Mouse (Mus musculus) lung, postnatal 0 days (tissue): ENCODE results near the gene Tbcel. TPM values are rescaled to one million over a fixed set of nuclear protein-coding genes. Genes with fewer than 3 reads are reported as not detected.
A peak's percentile ranks its signal among the peaks of the same experiment; 100 is the strongest.

Experiments used
- ATAC-seq: fragments of 200-750 bp; cut with Nextera tagmentation; 2 replicates; pipeline ENCODE4 v1.8.0; 2017; ENCODE audit warnings: moderate library complexity
- DNase-seq: peaks from one replicate; pipeline ENCODE4 v3.0.0-alpha.2; 2016; ENCODE audit warnings: low spot score
- H3K27ac ChIP-seq: fragments of 300-500 bp; sonication (generic); 2 replicates; pipeline ENCODE4 v1.5.1; 2014; ENCODE audit warnings: antibody characterized with exemption, mild to moderate bottlenecking, low read length, mixed read lengths
- H3K27me3 ChIP-seq: fragments of 300-500 bp; sonication (generic); replicated peaks from 2 replicates; pipeline ENCODE4 v1.6.1; 2014; ENCODE audit warnings: low read length, mixed read lengths; ENCODE audit not compliant: insufficient read depth
- H3K36me3 ChIP-seq: fragments of 300-500 bp; sonication (generic); 2 replicates; pipeline ENCODE4 v1.6.1; 2014; ENCODE audit warnings: low read length, mixed read lengths; ENCODE audit not compliant: insufficient read depth
- H3K4me1 ChIP-seq: fragments of 300-500 bp; sonication (generic); 2 replicates; pipeline ENCODE4 v1.6.1; 2014; ENCODE audit warnings: antibody characterized with exemption, low read depth, low read length, mixed read lengths; ENCODE audit not compliant: insufficient read depth
- H3K4me2 ChIP-seq: fragments of 300-500 bp; sonication (generic); replicated peaks from 2 replicates; pipeline ENCODE4 v1.6.1; 2014; ENCODE audit warnings: low read depth, mild to moderate bottlenecking, low read length, moderate library complexity, mixed read lengths
- H3K4me3 ChIP-seq: fragments of 300-500 bp; sonication (generic); 2 replicates; pipeline ENCODE4 v1.5.1; 2014; ENCODE audit warnings: low read depth, low read length
- H3K9ac ChIP-seq: fragments of 300-500 bp; sonication (generic); replicated peaks from 2 replicates; pipeline ENCODE4 v1.6.1; 2014; ENCODE audit warnings: low read depth, mild to moderate bottlenecking
- H3K9me3 ChIP-seq: fragments of 300-500 bp; sonication (generic); 2 replicates; pipeline ENCODE4 v1.6.1; 2016; ENCODE audit warnings: low read length, mixed read lengths
- CTCF ChIP-seq: IDR thresholded peaks from 2 replicates; pipeline ENCODE4 v1.5.1; 2016; ENCODE audit warnings: antibody characterized with exemption, mild to moderate bottlenecking
- EP300 ChIP-seq: IDR thresholded peaks from 2 replicates; pipeline ENCODE4 v1.6.1; 2016; ENCODE audit warnings: antibody characterized with exemption, mild to moderate bottlenecking, control low read depth
- WGBS: fragments of 180-500 bp; shearing (Covaris S2); extraction: QIAGEN DNeasy Blood & Tissue Kit; methylation state at CpG from one replicate; pipeline ENCODE4 v1.1.7; 2014; 5-methylcytosine and 5-hydroxymethylcytosine counted together
- polyA plus RNA-seq: library from polyadenylated mRNA; unstranded; fragments of >200 nt; fragmentation: Nextera tagmentation; extraction: Ambion mirVana; gene quantifications from 2 replicates; pipeline ENCODE4 v1.2.1, GENCODE M21; 2015

Gene Tbcel
- polyA plus RNA-seq, 1 experiment from 2014 or later: 9.0 TPM

DNA sequence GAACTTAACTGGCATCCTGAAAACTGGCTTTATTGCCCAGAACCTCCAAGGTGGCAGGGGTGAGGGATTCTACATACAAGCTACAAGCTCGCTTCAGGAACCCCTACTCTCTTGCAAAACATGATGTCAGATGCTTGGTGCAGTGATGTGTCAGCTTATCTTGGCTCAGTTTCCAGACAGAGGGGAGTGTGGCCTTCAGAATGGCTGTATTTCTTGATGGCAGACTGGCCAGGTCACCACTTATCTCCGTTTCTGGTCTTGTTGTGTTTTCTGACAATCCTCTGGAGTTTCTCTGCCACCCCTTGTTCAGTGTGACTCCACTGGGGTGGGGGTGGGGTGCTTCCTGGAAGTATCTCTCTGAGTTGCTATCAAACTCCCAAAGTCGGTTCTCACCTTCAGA lies 24.3 kb upstream of the Tbcel start:
- Histone ChIP-seq H3K4me2 (no peak overlapping the region), H3K9me3 (no peaks in the 10 kb centered on the region), H3K9ac (no peak overlapping the region), H3K27me3 (no peaks in the 10 kb centered on the region), H3K4me1 (no peaks in the 10 kb centered on the region), H3K4me3 (no peak overlapping the region), H3K36me3 (no peaks in the 10 kb centered on the region), H3K27ac (no peak overlapping the region)
- 31% methylated on average over 3 of the region's 3 CpGs for WGBS
- TF ChIP-seq CTCF (no peak), EP300 (no peak)
- no peak for DNase-seq
- ATAC-seq: no peak

GRCm38 (mm10) chr9:42530221-42531152 lies 22.9 kb upstream of the Tbcel start:
- Histone ChIP-seq H3K4me3 (no peak overlapping the region), H3K4me1 (no peaks in the 10 kb centered on the region), H3K9ac (no peak overlapping the region), H3K36me3 (no peaks in the 10 kb centered on the region), H3K9me3 (no peaks in the 10 kb centered on the region), H3K27ac (no peak overlapping the region), H3K27me3 (no peaks in the 10 kb centered on the region), H3K4me2 (no peak overlapping the region)
- WGBS: 50% methylated on average over 7 of the region's 7 CpGs
- no peak for DNase-seq
- TF ChIP-seq EP300: no peak
- no peak for TF ChIP-seq CTCF
- ATAC-seq: no peak

- H3K36me3 ChIP-seq: no peaks in the 10 kb centered on the region
- no peaks in the 10 kb centered on the region for H3K9me3 ChIP-seq
- H3K4me1 ChIP-seq: 0 out of 2 replicates have a peak, but pooled peaks cover 4% of the 10 kb centered on the region
- H3K27me3 ChIP-seq: no peaks in the 10 kb centered on the region
- ATAC-seq (peak; percentile 67), DNase-seq (peak; percentile 31)
- H3K27ac ChIP-seq: no peak overlapping the region
- peak overlapping the region; percentile 50 for H3K4me2 ChIP-seq
- no peak overlapping the region for H3K9ac ChIP-seq
- 12% methylated on average over 34 of the region's 36 CpGs for WGBS
- TF ChIP-seq CTCF (peak; percentile 17; the same call in 1 of the 2 replicates), EP300 (no peak)
- peak overlapping the region; percentile 23; the same call in 1 of the 2 replicates for H3K4me3 ChIP-seq
Measured at GRCm38 (mm10) chr9:42520587-42521084, 13.0 kb upstream of the Tbcel start.

GRCm38 (mm10) chr9:42518163-42518562 lies 10.6 kb upstream of the Tbcel start:
- H3K27ac ChIP-seq: no peak overlapping the region
- no peak overlapping the region for H3K9ac ChIP-seq
- H3K36me3 ChIP-seq: no peaks in the 10 kb centered on the region
- ATAC-seq (no peak), DNase-seq (no peak)
- no peak for TF ChIP-seq CTCF
- no peak for TF ChIP-seq EP300
- H3K27me3 ChIP-seq: no peaks in the 10 kb centered on the region
- H3K4me3 ChIP-seq: no peak overlapping the region
- H3K4me1 ChIP-seq: 0 out of 2 replicates have a peak, but pooled peaks cover 4% of the 10 kb centered on the region
- WGBS: 53% methylated on average over 14 of the region's 14 CpGs
- no peak overlapping the region for H3K4me2 ChIP-seq
- no peaks in the 10 kb centered on the region for H3K9me3 ChIP-seq

GRCm38 (mm10) chr9:42513159-42513558 lies 5.5 kb upstream of the Tbcel start:
- no peaks in the 10 kb centered on the region for H3K9me3 ChIP-seq
- H3K4me2 ChIP-seq: no peak overlapping the region
- H3K27me3 ChIP-seq: no peaks in the 10 kb centered on the region
- H3K36me3 ChIP-seq: no peaks in the 10 kb centered on the region
- DNase-seq (peak; percentile 68), ATAC-seq (peak; percentile 44)
- H3K4me1 ChIP-seq: no peaks in the 10 kb centered on the region
- H3K4me3 ChIP-seq: no peak overlapping the region
- H3K9ac ChIP-seq: no peak overlapping the region
- no peak overlapping the region for H3K27ac ChIP-seq
- TF ChIP-seq EP300 (no peak), CTCF (no peak)
- WGBS: 42% methylated on average over 5 of the region's 5 CpGs

DNA sequence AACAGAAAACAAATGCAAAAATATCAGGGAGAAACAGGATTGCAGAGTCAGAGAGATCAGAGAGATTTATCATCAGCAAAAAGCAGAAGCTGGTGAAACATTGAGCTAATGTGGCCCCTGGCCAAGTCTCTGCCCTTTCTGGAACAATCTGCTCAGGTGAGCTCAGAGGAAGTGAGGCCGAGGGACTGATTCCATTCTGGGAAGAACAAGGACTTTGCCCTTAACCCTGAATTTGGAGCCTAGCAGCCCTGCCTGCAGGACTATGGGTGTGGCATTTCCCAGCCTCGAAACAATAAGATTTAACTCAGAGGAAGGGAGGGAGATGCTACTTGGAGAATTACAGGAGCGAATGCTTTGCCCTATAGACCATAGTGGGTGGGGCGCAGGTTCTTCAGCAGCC lies 4.7 kb upstream of the Tbcel start:
- Histone ChIP-seq H3K36me3 (no peaks in the 10 kb centered on the region), H3K9ac (no peak overlapping the region), H3K4me3 (no peak overlapping the region), H3K4me2 (no peak overlapping the region), H3K9me3 (no peaks in the 10 kb centered on the region), H3K27me3 (no peaks in the 10 kb centered on the region), H3K27ac (no peak overlapping the region), H3K4me1 (no peaks in the 10 kb centered on the region)
- no peak for TF ChIP-seq EP300
- no peak for TF ChIP-seq CTCF
- 47% methylated on average over 4 of the region's 4 CpGs for WGBS
- DNase-seq (no peak), ATAC-seq (no peak)
